Comparison of ENCODE assay signal across 15 mouse cellular contexts in the genomic region with DNA sequence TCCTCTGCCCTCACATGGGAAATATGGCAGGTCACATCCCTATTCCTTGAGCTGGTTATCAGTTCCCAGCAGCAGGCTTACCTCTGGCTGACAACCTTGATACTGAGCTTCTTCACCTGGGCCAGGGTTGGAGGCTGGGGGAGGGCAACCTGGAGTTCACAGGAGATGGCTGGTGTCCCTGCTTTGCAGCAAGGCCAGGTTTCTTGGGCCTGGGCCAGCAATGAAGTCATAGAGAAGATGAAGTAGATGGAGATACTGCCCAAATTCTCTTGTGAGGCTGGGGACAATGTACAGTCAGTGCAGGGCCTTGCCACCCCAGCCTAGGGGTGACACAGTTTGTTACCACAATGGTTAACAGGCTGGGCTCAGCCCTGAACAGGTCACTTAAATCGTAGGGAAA. TPM values are rescaled to one million over a fixed set of nuclear protein-coding genes. Genes with fewer than 3 reads are reported as not detected.
DNase-seq lines count a peak whose midpoint lies in the region.
"Had no signal": no experiment of that assay in that cellular context is flagged by ENCODE, and none has a peak within 500 bp of the region (broad histone marks: within the 10 kb centered on the region; RNA-seq: fewer than 3 reads in every experiment).

No protein-coding gene starts in this region.

- peak; percentile 40 for DNase-seq in adrenal gland, postnatal 10 days
- no peak for DNase-seq in adrenal gland, postnatal 4 days (ENCODE audit: low spot score in 2 of 2)
- peak; percentile 57 for DNase-seq in cerebellum, adult 9-11 months
- no peak for DNase-seq in cerebellum, postnatal 4 days (ENCODE audit: low spot score in 2 of 2)
- peak; percentile 39 for DNase-seq in MN1 (ENCODE audit: low spot score)
- DNase-seq in cerebellum, postnatal 36 days: peak; percentile 52 to 55
- no peak for DNase-seq in kidney, postnatal 25 days
- DNase-seq: heart, postnatal 14 days; kidney, adult 11 months; kidney, postnatal 14 days; lung, adult 18-20 months; lung, postnatal 4 days; right cerebral cortex, postnatal 4 days; thymus, adult 18-20 months; thymus, postnatal 25 days had no signal

RNA-seq across cellular contexts. Expression of a gene that starts 2.6 kb away (rescaled TPM):
- 1 to 10 TPM; 5.4 to 8.6 TPM for total RNA-seq in adrenal gland, postnatal 10 days (2021)
- 10 to 100 TPM; 15.6 to 15.7 TPM for total RNA-seq in adrenal gland, postnatal 4 days (2021)

RNA-seq across cellular contexts. Expression of a gene that starts 9.4 kb away (rescaled TPM):
- total RNA-seq in adrenal gland, postnatal 10 days (2021): 10 to 100 TPM; 28.5 to 35.5 TPM
- 10 to 100 TPM; 53.4 to 54.3 TPM for total RNA-seq in adrenal gland, postnatal 4 days (2021)

RNA-seq across cellular contexts. Expression of a gene that starts 19.3 kb away (rescaled TPM):
- 100 to 1,000 TPM; 725 to 798 TPM for total RNA-seq in adrenal gland, postnatal 10 days (2021)
- total RNA-seq in adrenal gland, postnatal 4 days (2021): 100 to 1,000 TPM; 309 to 324 TPM

RNA-seq across cellular contexts. Expression of a gene that starts 43.8 kb away (rescaled TPM):
- 10 to 100 TPM; 21.0 to 23.1 TPM for total RNA-seq in adrenal gland, postnatal 10 days (2021)
- 10 to 100 TPM; 25.8 to 31.0 TPM for total RNA-seq in adrenal gland, postnatal 4 days (2021)

Comparison
In these comparisons a context has a peak if more than half of its experiments do, and no peak if none do; other contexts are left out.
1. DNase-seq: peak in adrenal gland, postnatal 10 days (single experiment), cerebellum, adult 9-11 months (single experiment), MN1 (single experiment) and cerebellum, postnatal 36 days (2 of 2); none in adrenal gland, postnatal 4 days (0 of 2), cerebellum, postnatal 4 days (0 of 2) and kidney, postnatal 25 days (0 of 2).